Mouse (Mus musculus): Measurements from ENCODE around the gene Apoc1. TPM values are rescaled to one million over a fixed set of nuclear protein-coding genes. Genes with fewer than 3 reads are reported as not detected.
"Not testable (repeated sequence)": the region's sequence is repeated elsewhere in the genome, so short reads cannot be mapped to it uniquely, and the experiment has no call there.

The Apoc1 gene
- polyA plus RNA-seq, 1 experiment: not detected

- H3K4me1 ChIP-seq (ENCODE audit: control insufficient read depth, insufficient read depth, insufficient read length, low read length): peaks cover 15% of the 10 kb centered on the region
- no peaks in the 10 kb centered on the region for H3K36me3 ChIP-seq (ENCODE audit: control insufficient read depth, insufficient read depth, low read length)
- no peak overlapping the region for H3K27ac ChIP-seq (ENCODE audit: insufficient read depth, low read depth, low read length)
- no peak overlapping the region for H3K4me3 ChIP-seq (ENCODE audit: low read depth, low read length)
- WGBS: 52% methylated on average over 10 of the region's 10 CpGs
- no peaks in the 10 kb centered on the region for H3K27me3 ChIP-seq (ENCODE audit: control insufficient read depth, insufficient read depth, low read length)
- no peak for TF ChIP-seq CTCF (IDR thresholded peaks at IDR 0.05; ENCODE audit: extremely low read depth, insufficient read length, insufficient replicate concordance, low read depth, low read length)
- no peak for TF ChIP-seq POLR2A (IDR thresholded peaks at IDR 0.05; ENCODE audit: low read depth, low read length)
These were observed 961 bp upstream of the Apoc1 start for GRCm38 (mm10) chr7:19693421-19693820.

DNA sequence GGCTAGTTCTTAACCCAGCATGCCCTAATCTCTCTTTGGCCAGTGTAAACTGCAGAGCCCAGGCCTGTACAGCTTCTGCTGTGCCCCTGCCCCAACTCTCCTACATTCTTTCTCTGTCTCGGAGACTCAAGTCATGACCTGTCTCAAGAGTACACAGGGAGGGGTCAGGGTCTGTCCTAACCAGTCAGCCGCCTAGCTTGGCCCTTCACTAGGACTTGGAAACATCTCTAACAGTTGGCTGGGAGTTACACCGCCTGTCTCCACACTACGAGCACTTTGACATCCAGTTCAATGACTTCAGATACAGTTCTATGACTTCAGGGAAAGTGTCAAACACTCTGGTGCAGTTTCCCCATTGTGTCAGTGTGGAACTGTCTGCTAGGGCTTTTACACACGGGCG lies 1.0 kb downstream of the Apoc1 start:
- WGBS: 82% methylated on average over 6 of the region's 6 CpGs
- no peaks in the 10 kb centered on the region for H3K36me3 ChIP-seq (ENCODE audit: control insufficient read depth, insufficient read depth, low read length)
- no peak overlapping the region for H3K27ac ChIP-seq (ENCODE audit: insufficient read depth, low read depth, low read length)
- peaks cover 15% of the 10 kb centered on the region for H3K4me1 ChIP-seq (ENCODE audit: control insufficient read depth, insufficient read depth, insufficient read length, low read length)
- no peaks in the 10 kb centered on the region for H3K27me3 ChIP-seq (ENCODE audit: control insufficient read depth, insufficient read depth, low read length)
- peak overlapping the region; percentile 3; the same call in 1 of the 2 replicates for H3K4me3 ChIP-seq (ENCODE audit: low read depth, low read length)
- no peak for TF ChIP-seq CTCF (IDR thresholded peaks at IDR 0.05; ENCODE audit: extremely low read depth, insufficient read length, insufficient replicate concordance, low read depth, low read length)
- TF ChIP-seq POLR2A (IDR thresholded peaks at IDR 0.05; ENCODE audit: low read depth, low read length): no peak

DNA sequence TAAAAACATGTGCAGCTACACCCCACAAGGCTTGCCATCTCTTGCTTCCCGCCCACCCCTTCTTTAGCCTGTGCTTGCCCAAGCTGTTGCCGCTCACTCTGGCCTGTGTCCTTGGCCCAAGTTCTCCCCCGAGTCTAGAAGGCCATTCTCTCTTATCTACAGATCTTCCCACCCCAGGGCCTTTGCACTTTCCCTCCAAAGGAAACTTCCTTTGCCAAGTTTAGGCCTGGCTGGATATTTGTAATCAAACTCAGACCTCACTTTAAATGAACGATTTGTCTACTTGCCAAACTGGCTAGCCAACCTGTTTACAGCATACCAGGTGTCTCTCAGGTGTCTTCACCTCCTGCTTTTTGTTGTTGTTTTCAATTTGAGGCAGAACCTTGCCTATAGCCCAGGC lies 1.6 kb downstream of the Apoc1 start:
- no peaks in the 10 kb centered on the region for H3K36me3 ChIP-seq (ENCODE audit: control insufficient read depth, insufficient read depth, low read length)
- no peak overlapping the region for H3K4me3 ChIP-seq (ENCODE audit: low read depth, low read length)
- TF ChIP-seq POLR2A (IDR thresholded peaks at IDR 0.05; ENCODE audit: low read depth, low read length) (no peak), CTCF (IDR thresholded peaks at IDR 0.05; ENCODE audit: extremely low read depth, insufficient read length, insufficient replicate concordance, low read depth, low read length) (no peak)
- no peaks in the 10 kb centered on the region for H3K27me3 ChIP-seq (ENCODE audit: control insufficient read depth, insufficient read depth, low read length)
- H3K4me1 ChIP-seq (ENCODE audit: control insufficient read depth, insufficient read depth, insufficient read length, low read length): peaks cover 15% of the 10 kb centered on the region
- H3K27ac ChIP-seq (ENCODE audit: insufficient read depth, low read depth, low read length): no peak overlapping the region
- WGBS: 44% methylated on average over 4 of the region's 4 CpGs

- Histone ChIP-seq H3K27ac (ENCODE audit: insufficient read depth, low read depth, low read length) (no peak overlapping the region), H3K27me3 (ENCODE audit: control insufficient read depth, insufficient read depth, low read length) (no peaks in the 10 kb centered on the region), H3K4me1 (ENCODE audit: control insufficient read depth, insufficient read depth, insufficient read length, low read length) (peaks cover 11% of the 10 kb centered on the region), H3K36me3 (ENCODE audit: control insufficient read depth, insufficient read depth, low read length) (no peaks in the 10 kb centered on the region), H3K4me3 (ENCODE audit: low read depth, low read length) (no peak overlapping the region)
- WGBS: 100% methylated on average over 2 of the region's 2 CpGs
- no peak for TF ChIP-seq CTCF (IDR thresholded peaks at IDR 0.05; ENCODE audit: extremely low read depth, insufficient read length, insufficient replicate concordance, low read depth, low read length)
- no peak for TF ChIP-seq POLR2A (IDR thresholded peaks at IDR 0.05; ENCODE audit: low read depth, low read length)
These were observed 3.8 kb downstream of the Apoc1 start for GRCm38 (mm10) chr7:19688611-19689010.

DNA sequence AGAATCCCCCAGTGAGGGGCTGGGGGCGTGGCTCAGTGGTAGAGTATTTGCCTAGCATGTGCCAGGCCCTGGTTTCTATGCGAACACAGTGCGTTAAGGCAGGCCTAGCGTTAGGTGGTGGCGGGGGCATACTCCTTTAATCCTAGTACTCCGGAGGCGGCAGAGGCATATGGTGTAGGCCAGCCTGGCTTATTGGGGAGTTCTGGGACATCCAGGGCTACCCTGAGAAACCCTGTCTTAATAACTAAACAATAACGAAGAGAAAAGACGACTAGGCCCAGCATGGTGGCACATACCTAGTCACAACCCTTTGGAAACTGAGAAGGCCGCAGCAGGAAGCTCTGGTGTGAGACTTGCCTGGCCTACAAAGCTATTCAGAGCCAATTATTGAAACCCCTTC lies 4.4 kb downstream of the Apoc1 start:
- H3K27ac ChIP-seq (ENCODE audit: insufficient read depth, low read depth, low read length): no peak overlapping the region
- WGBS: 93% methylated on average over 10 of the region's 10 CpGs
- no peak overlapping the region for H3K4me3 ChIP-seq (ENCODE audit: low read depth, low read length)
- no peaks in the 10 kb centered on the region for H3K27me3 ChIP-seq (ENCODE audit: control insufficient read depth, insufficient read depth, low read length)
- TF ChIP-seq POLR2A (IDR thresholded peaks at IDR 0.05; ENCODE audit: low read depth, low read length): no peak
- TF ChIP-seq CTCF (IDR thresholded peaks at IDR 0.05; ENCODE audit: extremely low read depth, insufficient read length, insufficient replicate concordance, low read depth, low read length): no peak
- H3K36me3 ChIP-seq (ENCODE audit: control insufficient read depth, insufficient read depth, low read length): no peaks in the 10 kb centered on the region
- H3K4me1 ChIP-seq (ENCODE audit: control insufficient read depth, insufficient read depth, insufficient read length, low read length): peaks cover 11% of the 10 kb centered on the region

DNA sequence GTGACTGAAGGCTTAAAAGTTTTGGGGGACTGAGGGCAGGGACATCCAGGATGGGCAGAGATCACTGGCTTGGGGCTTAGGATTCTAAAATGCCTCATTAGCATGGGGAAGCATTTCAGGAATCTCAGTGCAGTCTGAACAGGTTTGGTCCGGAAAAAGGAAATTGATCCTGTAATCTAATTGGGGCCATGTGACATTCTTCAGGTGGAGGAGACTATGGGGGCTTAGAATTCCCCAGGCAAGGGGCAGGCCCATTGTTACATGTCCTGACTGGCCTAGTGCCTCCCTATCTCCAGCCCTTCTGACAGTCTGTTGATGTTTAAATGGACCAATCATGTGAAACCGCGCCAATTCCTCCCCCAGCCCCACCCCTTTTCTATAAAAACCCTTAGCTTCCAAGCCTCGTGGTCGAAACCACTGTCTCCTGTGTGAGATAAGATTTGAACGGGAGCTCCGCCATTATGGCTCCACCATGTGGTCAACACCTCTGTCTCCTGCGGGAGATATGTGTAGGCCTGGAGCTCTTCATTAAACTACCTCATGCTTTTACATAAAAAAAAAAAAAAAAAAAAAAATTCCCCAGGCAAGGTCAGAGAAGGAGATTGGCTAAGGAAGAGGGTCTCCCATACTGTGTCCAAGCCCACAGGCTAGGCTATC lies 5.4 kb downstream of the Apoc1 start:
- not testable (repeated sequence) for H3K4me3 ChIP-seq (ENCODE audit: low read depth, low read length); H3K27me3 ChIP-seq (ENCODE audit: control insufficient read depth, insufficient read depth, low read length); H3K36me3 ChIP-seq (ENCODE audit: control insufficient read depth, insufficient read depth, low read length); H3K4me1 ChIP-seq (ENCODE audit: control insufficient read depth, insufficient read depth, insufficient read length, low read length); H3K27ac ChIP-seq (ENCODE audit: insufficient read depth, low read depth, low read length)
- 44% methylated on average over 8 of the region's 8 CpGs for WGBS

DNA sequence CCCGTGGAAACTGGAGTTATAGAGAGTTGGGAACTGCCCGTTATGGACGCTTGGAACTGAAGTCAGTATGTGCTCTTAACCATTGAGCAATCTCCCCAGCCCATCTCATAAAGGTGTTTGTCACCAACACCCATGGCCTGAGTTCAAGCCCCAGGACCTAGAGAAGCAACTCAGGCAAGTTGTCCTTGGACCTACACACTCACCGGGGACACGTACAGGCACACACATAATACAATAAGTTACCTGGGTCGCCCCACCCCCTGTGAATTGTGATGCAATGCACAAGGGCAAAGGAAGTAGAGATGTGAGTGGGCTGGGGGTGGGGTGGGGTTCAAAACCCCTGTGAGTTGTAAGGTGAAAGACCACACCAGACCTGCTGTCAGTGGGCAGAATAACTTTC lies 5.9 kb downstream of the Apoc1 start:
- TF ChIP-seq CTCF (IDR thresholded peaks at IDR 0.05; ENCODE audit: extremely low read depth, insufficient read length, insufficient replicate concordance, low read depth, low read length) (no peak), POLR2A (IDR thresholded peaks at IDR 0.05; ENCODE audit: low read depth, low read length) (no peak)
- no peak overlapping the region for H3K27ac ChIP-seq (ENCODE audit: insufficient read depth, low read depth, low read length)
- H3K4me1 ChIP-seq (ENCODE audit: control insufficient read depth, insufficient read depth, insufficient read length, low read length): peaks cover 6% of the 10 kb centered on the region; the same call in 1 of the 2 replicates
- H3K36me3 ChIP-seq (ENCODE audit: control insufficient read depth, insufficient read depth, low read length): no peaks in the 10 kb centered on the region
- WGBS: 82% methylated on average over 6 of the region's 6 CpGs
- H3K27me3 ChIP-seq (ENCODE audit: control insufficient read depth, insufficient read depth, low read length): no peaks in the 10 kb centered on the region
- no peak overlapping the region for H3K4me3 ChIP-seq (ENCODE audit: low read depth, low read length)

Data from small intestine, adult 2 months (tissue).